Mouse (Mus musculus): ENCODE results near the gene H2afj.

The H2afj gene

GRCm38 (mm10) chr6:136848399-136848798 is 40.4 kb downstream of the H2afj start:
- DNase-seq: no peak

GRCm38 (mm10) chr6:136848971-136849370 is 40.9 kb downstream of the H2afj start:
- DNase-seq: no peak

- DNase-seq: no peak
Measured at GRCm38 (mm10) chr6:136850267-136850666, 42.2 kb downstream of the H2afj start.

- no peak for DNase-seq
Measured at GRCm38 (mm10) chr6:136852348-136852747, 44.3 kb downstream of the H2afj start.

- DNase-seq: no peak
Measured at GRCm38 (mm10) chr6:136852762-136853161, 44.7 kb downstream of the H2afj start.

- no peak for DNase-seq
Measured at GRCm38 (mm10) chr6:136854361-136854781, 46.3 kb downstream of the H2afj start.

- DNase-seq: no peak
Measured at GRCm38 (mm10) chr6:136855183-136855582, 47.1 kb downstream of the H2afj start.

- DNase-seq: no peak
Measured at GRCm38 (mm10) chr6:136856071-136856636, 48.1 kb downstream of the H2afj start.

- DNase-seq: no peak
Measured at GRCm38 (mm10) chr6:136857186-136857872, 49.3 kb downstream of the H2afj start, which contains the start of gene Art4. Art4 (minus strand) TSS chr6:136857733.

- no peak for DNase-seq
Measured at GRCm38 (mm10) chr6:136857873-136858260, 49.8 kb downstream of the H2afj start.

GRCm38 (mm10) chr6:136858420-136858819 is 50.4 kb downstream of the H2afj start:
- no peak for DNase-seq

Measured in right cerebral cortex, adult 18-20 months (tissue).